Mouse (Mus musculus) bone marrow macrophage, adult 2 months (primary cell): ENCODE results near the gene Slc16a12. TPM values are rescaled to one million over a fixed set of nuclear protein-coding genes. Genes with fewer than 3 reads are reported as not detected.

ENCODE experiments used
- H3K27ac ChIP-seq: 2 replicates; pipeline ENCODE4 v1.5.1; 2012; ENCODE audit warnings: low read depth, low read length; ENCODE audit not compliant: insufficient read depth
- H3K4me1 ChIP-seq: 2 replicates; pipeline ENCODE4 v1.6.1; 2012; ENCODE audit warnings: low read length; ENCODE audit not compliant: control insufficient read depth, insufficient read depth
- H3K4me3 ChIP-seq: 2 replicates; pipeline ENCODE4 v1.5.1; 2012; ENCODE audit warnings: mild to moderate bottlenecking, low read length, moderate library complexity; ENCODE audit not compliant: insufficient read depth
- CTCF ChIP-seq: IDR thresholded peaks from 2 replicates; pipeline ENCODE4 v1.5.1; 2012; ENCODE audit warnings: low read depth, mild to moderate bottlenecking, low read length, moderate library complexity
- POLR2A ChIP-seq: IDR thresholded peaks from 2 replicates; pipeline ENCODE4 v1.6.1; 2012; ENCODE audit warnings: mild to moderate bottlenecking, low read depth, low read length, borderline replicate concordance
- polyA plus RNA-seq: library from polyadenylated mRNA; stranded (reverse); fragments of >200 nt; gene quantifications from 2 replicates; pipeline ENCODE4 v1.2.4, GENCODE M21; 2012; ENCODE audit not compliant: missing spikeins, insufficient read depth, insufficient read length

Slc16a12 gene
- polyA plus RNA-seq, 1 experiment, result not detected

DNA sequence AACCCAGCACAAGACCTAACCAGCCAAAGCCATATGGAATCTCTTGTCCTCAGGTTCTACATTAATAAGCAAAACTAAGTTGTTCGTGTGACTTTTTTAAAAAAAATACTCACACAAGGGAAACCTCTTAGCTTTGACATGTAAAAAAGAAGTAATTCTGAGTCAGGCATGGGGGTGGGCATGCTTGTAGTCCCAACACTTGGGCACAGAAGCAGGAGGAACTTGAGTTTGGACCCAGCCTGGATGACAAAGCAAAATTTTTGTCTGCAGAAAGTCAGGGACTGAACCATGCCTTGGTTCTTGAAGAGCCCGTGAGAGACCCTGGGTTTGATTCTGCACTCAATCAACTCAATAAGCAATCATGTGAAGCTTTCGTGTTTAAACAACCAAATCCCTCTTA, 17.6 kb downstream of the Slc16a12 start:
- H3K27ac ChIP-seq, result peak overlapping the region; percentile 58
- TF ChIP-seq CTCF (no peak), POLR2A (no peak)

DNA sequence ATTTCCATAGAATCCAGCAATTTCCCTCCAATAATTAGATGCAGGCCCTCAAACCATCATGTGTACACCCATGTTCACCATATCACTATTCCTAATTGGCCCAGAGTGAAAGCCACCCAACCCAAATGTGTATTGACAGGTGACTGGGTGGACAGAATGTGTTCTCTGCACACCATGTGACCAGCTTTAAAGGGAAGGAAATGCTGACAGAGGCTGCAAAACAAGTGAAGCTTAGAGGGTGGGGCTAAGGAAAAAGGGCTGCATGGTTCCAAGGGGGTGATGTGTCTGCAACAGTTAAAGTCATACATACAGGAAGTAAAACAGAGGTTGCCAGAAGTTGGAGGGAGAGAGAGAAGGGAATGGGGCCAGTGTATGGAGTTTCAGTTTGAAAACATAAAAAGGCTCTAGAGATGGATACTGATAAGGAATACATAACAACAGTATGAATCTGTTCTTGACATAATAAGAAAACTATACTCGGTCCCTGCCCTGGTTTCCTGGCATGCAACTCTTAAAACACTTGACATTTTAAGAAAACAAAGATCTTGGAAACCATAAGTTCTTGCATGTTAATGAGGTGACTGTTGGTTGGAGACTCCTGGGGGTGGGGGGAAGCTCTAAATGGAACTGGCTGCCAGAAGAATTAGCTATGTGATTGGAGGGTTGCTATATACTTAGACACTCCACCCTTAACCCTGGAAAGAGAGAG, 20.7 kb downstream of the Slc16a12 start:
- no peak for TF ChIP-seq POLR2A
- no peak for TF ChIP-seq CTCF
- Histone ChIP-seq H3K27ac (peak overlapping the region; percentile 56), H3K4me1 (peaks cover 53% of the 10 kb centered on the region), H3K4me3 (no peak overlapping the region)

More for the DNA sequence above, 17.6 kb downstream of the Slc16a12 start:
- Histone ChIP-seq H3K4me1 (peaks cover 41% of the 10 kb centered on the region), H3K4me3 (no peak overlapping the region)

DNA sequence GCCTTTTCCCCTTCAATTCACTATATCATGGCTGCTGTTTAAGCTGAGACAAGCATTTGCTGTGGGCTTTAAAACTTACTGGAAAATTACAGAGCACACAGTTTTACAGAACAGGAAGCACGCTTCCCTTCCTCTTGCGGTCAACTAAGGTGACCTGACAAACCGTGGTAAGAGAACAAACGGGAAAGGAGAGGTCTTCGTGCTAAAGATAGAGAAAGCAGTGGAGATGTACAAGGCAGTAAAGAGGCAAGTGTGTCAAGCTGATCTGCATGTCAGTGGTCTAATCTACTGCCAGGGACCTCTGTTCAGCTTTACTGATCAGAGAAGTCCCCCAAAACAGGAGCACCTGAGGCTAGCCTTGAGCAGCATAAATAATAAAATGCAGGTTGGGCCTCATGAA, 21.7 kb downstream of the Slc16a12 start:
- Histone ChIP-seq H3K4me3 (no peak overlapping the region), H3K27ac (peak overlapping the region; percentile 92), H3K4me1 (peaks cover 48% of the 10 kb centered on the region)
- TF ChIP-seq CTCF (no peak), POLR2A (no peak)

DNA sequence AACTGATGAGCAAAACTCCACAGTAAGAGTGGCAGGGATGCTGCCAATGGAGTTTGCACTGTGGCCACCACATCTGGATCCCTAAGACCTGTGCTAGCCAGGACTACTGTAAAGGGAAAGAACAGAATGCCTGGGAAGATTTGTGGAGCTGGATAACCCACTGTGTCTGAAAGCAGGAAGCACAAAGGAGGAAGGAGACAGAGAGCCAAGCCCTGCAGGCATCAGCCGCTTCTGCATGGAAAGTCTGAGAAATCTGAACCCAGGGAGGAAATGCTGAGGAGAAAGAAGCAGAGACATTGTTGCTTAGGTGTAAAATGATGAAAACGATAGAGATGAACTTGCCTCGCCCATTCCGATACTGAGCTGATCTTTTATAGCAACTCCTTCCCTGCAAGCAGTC, 22.5 kb downstream of the Slc16a12 start:
- no peak for TF ChIP-seq CTCF
- TF ChIP-seq POLR2A, result no peak
- Histone ChIP-seq H3K4me1 (peaks cover 40% of the 10 kb centered on the region), H3K4me3 (no peak overlapping the region), H3K27ac (peak overlapping the region; percentile 92)

DNA sequence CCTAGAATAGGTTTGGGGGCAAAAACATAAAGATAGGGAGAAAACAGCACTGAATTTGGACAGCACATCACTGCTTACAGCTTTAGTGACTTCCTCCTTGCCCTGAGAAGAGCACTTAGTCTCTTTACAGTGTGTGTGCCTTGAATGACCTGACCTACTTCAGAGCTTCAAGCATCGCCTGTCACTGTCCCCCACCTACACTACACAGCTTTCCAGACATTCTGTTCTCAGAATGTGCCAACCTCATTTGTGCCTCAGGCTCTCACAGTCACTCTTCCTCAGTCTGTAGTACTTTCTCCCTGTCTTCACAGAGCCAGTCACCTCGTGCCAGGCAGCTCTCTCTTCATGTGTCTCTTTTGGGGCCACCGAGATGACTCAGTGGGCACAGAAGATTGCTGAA, 24.5 kb downstream of the Slc16a12 start:
- no peak for TF ChIP-seq CTCF
- TF ChIP-seq POLR2A, result no peak
- H3K4me3 ChIP-seq, result no peak overlapping the region
- no peak overlapping the region for H3K27ac ChIP-seq
- peaks cover 36% of the 10 kb centered on the region for H3K4me1 ChIP-seq

DNA sequence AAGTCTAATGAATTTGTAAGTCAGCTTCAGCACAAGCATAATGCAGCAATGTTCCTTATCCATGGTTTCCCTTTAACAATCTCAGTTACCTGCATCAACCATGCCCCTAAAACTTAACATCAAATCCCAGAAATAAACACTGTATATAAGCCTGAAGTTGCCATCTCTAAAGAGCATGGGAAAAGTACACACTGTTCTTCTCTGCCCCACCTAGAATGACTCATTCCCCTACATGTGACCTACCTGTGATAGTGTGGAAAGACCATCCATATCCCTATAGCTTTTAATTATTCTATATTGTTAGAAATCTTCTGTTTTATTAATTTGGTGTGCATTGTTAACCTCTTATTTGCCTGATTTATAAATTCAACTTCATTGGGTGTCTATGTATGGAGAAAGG, 27.0 kb downstream of the Slc16a12 start:
- peaks cover 20% of the 10 kb centered on the region for H3K4me1 ChIP-seq
- H3K4me3 ChIP-seq, result no peak overlapping the region
- H3K27ac ChIP-seq, result no peak overlapping the region
- TF ChIP-seq POLR2A, result no peak
- no peak for TF ChIP-seq CTCF

DNA sequence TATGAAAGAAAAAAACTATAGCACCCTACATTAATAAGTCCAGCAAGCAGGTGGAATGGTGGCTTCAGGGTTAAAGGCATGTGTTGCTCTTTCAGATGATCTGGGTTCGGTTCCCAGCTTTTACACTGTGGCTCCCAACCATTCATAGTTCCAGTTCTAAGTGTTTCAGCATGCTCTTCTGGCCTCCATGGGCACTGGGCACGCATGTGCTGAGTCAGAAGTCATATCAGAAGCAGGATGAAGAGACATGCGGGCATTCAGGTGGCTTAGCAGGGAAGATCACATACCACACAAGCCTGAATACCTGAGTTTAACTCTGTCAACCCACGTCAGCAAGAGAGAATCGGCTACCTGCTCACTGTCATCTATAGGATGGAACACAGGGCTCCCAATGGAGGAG, 28.1 kb downstream of the Slc16a12 start:
- no peak for TF ChIP-seq POLR2A
- no peak for TF ChIP-seq CTCF
- Histone ChIP-seq H3K4me3 (no peak overlapping the region), H3K4me1 (peaks cover 10% of the 10 kb centered on the region), H3K27ac (no peak overlapping the region)

DNA sequence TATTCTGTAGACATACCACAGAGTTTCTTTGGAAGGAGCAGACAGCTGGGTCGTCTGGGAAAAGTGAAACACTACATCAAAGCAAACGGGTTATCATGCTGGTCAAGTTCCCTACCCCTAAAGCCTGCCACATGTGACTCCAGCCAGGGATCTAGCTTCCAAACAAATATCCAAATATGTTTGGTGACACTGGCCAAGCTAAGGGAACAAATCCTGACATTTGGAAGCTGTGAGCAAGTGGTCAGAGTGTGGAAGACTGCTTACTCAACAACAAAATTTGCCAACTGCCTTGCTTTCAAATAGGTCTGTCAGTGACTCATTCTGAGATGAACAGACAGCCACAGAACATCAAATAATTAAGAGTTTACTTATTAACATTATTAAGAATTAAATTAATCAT, 28.6 kb downstream of the Slc16a12 start:
- Histone ChIP-seq H3K4me3 (no peak overlapping the region), H3K4me1 (peaks cover 10% of the 10 kb centered on the region), H3K27ac (no peak overlapping the region)
- TF ChIP-seq POLR2A, result no peak
- no peak for TF ChIP-seq CTCF

DNA sequence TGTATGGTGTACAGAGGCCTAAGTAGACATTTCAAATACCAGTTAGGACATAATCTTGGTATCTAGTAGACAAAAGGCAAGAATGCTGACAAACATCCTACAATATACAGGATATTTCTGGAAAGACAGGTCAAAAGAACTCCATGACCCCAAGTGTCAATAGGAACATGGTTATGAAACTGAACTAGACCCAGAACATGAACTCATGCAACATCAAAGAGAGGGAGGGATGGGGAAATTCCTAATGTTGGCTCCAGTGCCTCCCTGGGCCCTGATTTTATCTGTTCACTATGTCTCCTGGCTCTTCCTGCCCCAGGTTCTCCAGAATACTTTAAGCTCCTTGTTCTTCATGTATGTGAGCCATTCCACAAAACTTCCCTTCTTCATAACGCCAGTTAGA, 31.2 kb downstream of the Slc16a12 start:
- no peak overlapping the region for H3K27ac ChIP-seq
- peaks cover 3% of the 10 kb centered on the region for H3K4me1 ChIP-seq
- TF ChIP-seq CTCF (no peak), POLR2A (no peak)
- no peak overlapping the region for H3K4me3 ChIP-seq

DNA sequence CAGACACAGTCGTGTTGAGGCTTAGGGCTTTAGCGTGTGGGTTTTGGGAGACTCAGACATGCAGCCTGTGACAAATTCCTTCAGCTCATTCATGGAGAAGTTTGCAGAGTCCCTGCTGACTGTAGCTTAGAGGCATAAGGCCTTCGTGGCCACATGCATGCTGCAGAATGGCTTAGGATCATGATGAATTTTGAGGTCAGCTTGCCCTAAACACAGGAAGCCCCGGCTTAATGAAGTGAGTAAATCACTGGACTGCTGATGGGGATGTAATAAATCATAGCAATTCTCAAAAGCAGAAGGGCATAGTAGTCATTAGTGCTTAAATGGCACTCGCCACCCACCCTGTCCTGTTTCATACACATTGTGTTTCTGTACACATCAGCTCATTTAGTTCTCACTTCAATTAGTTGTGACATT, 32.8 kb downstream of the Slc16a12 start:
- no peak overlapping the region for H3K27ac ChIP-seq
- peaks cover 3% of the 10 kb centered on the region for H3K4me1 ChIP-seq
- H3K4me3 ChIP-seq, result no peak overlapping the region
- TF ChIP-seq CTCF (no peak), POLR2A (no peak)
